Mouse (Mus musculus) cerebellum, adult 11 months (tissue): Measurements from ENCODE around the gene Zc3h12d.
A peak's percentile ranks its signal among the peaks of the same experiment; 100 is the strongest.

Experiments
- DNase-seq: peaks from one replicate; pipeline ENCODE4 v3.0.0; 2022

The Zc3h12d gene

GRCm38 (mm10) chr10:7832171-7832676 is at the start of gene Zc3h12d:
TSS of gene Zc3h12d (plus strand) at chr10:7832470.
- DNase-seq = no peak

GRCm38 (mm10) chr10:7787319-7787718 is 45.0 kb upstream of the Zc3h12d start:
- no peak for DNase-seq

- DNase-seq = no peak
Observed at GRCm38 (mm10) chr10:7792254-7792750, 40.0 kb upstream of the Zc3h12d start.

- DNase-seq = peak; percentile 88
Observed at GRCm38 (mm10) chr10:7792751-7793385, 39.4 kb upstream of the Zc3h12d start, which contains the start of the genes Ginm1 and Ppil4. TSS of gene Ginm1 (minus strand) at chr10:7792824. TSS of gene Ppil4 (plus strand) at chr10:7792891.

GRCm38 (mm10) chr10:7801258-7801657 is 31.0 kb upstream of the Zc3h12d start:
- DNase-seq = no peak

- no peak for DNase-seq
Observed at GRCm38 (mm10) chr10:7802519-7803140, 29.6 kb upstream of the Zc3h12d start.

GRCm38 (mm10) chr10:7809937-7810336 is 22.3 kb upstream of the Zc3h12d start:
- DNase-seq = peak; percentile 39

- no peak for DNase-seq
Observed at GRCm38 (mm10) chr10:7816476-7816875, 15.8 kb upstream of the Zc3h12d start.

- DNase-seq = no peak
Observed at GRCm38 (mm10) chr10:7818676-7819075, 13.6 kb upstream of the Zc3h12d start.

- DNase-seq = no peak
Observed at GRCm38 (mm10) chr10:7819156-7819555, 13.1 kb upstream of the Zc3h12d start.

GRCm38 (mm10) chr10:7819603-7820002 is 12.7 kb upstream of the Zc3h12d start:
- DNase-seq = no peak

GRCm38 (mm10) chr10:7820171-7820570 is 12.1 kb upstream of the Zc3h12d start:
- DNase-seq = no peak

GRCm38 (mm10) chr10:7821981-7822380 is 10.3 kb upstream of the Zc3h12d start:
- no peak for DNase-seq

GRCm38 (mm10) chr10:7824663-7825280 is 7.5 kb upstream of the Zc3h12d start:
- no peak for DNase-seq

- no peak for DNase-seq
Observed at GRCm38 (mm10) chr10:7825281-7825665, 7.0 kb upstream of the Zc3h12d start.

GRCm38 (mm10) chr10:7826106-7826505 is 6.2 kb upstream of the Zc3h12d start:
- no peak for DNase-seq

- DNase-seq = no peak
Observed at GRCm38 (mm10) chr10:7833377-7834165, 1.3 kb downstream of the Zc3h12d start.

- DNase-seq = no peak
Observed at GRCm38 (mm10) chr10:7834671-7835225, 2.5 kb downstream of the Zc3h12d start.

GRCm38 (mm10) chr10:7836902-7837301 is 4.6 kb downstream of the Zc3h12d start:
- DNase-seq = no peak

- no peak for DNase-seq
Observed at GRCm38 (mm10) chr10:7837446-7837845, 5.2 kb downstream of the Zc3h12d start.

GRCm38 (mm10) chr10:7838036-7838435 is 5.8 kb downstream of the Zc3h12d start:
- DNase-seq = no peak

GRCm38 (mm10) chr10:7838874-7839421 is 6.7 kb downstream of the Zc3h12d start:
- DNase-seq = no peak
